Mouse (Mus musculus) intestine, postnatal 0 days (tissue): ENCODE measurements around the gene B3galt6. TPM values are rescaled to one million over a fixed set of nuclear protein-coding genes. Genes with fewer than 3 reads are reported as not detected.

ENCODE experiments used
- ATAC-seq: fragments of 200-750 bp; cut with Nextera tagmentation; 2 replicates; pipeline ENCODE4 v1.8.0; 2017; ENCODE audit warnings: mild to moderate bottlenecking, moderate TSS enrichment, moderate library complexity
- H3K27ac ChIP-seq: fragments of 300-500 bp; sonication (generic); 2 replicates; pipeline ENCODE4 v1.5.1; 2014; ENCODE audit warnings: mild to moderate bottlenecking, low read depth, low read length, moderate library complexity
- H3K27me3 ChIP-seq: fragments of 300-500 bp; sonication (generic); replicated peaks from 2 replicates; pipeline ENCODE4 v1.6.1; 2014; ENCODE audit warnings: low read length, mixed read lengths; ENCODE audit not compliant: control insufficient read depth, insufficient read depth
- H3K36me3 ChIP-seq: fragments of 300-500 bp; sonication (generic); 2 replicates; pipeline ENCODE4 v1.6.1; 2014; ENCODE audit warnings: mild to moderate bottlenecking, moderate library complexity; ENCODE audit not compliant: control insufficient read depth, insufficient read depth
- H3K4me1 ChIP-seq: fragments of 300-500 bp; sonication (generic); replicated peaks from 2 replicates; pipeline ENCODE4 v1.6.1; 2014; ENCODE audit warnings: antibody characterized with exemption, low read length, mixed read lengths; ENCODE audit not compliant: control insufficient read depth, insufficient read depth
- H3K4me2 ChIP-seq: fragments of 300-500 bp; sonication (generic); replicated peaks from 2 replicates; pipeline ENCODE4 v1.6.1; 2014; ENCODE audit warnings: low read depth, mild to moderate bottlenecking, moderate library complexity
- H3K4me3 ChIP-seq: fragments of 300-500 bp; sonication (generic); 2 replicates; pipeline ENCODE4 v1.5.1; 2014; ENCODE audit warnings: low read depth, low read length
- H3K9ac ChIP-seq: fragments of 300-500 bp; sonication (generic); 2 replicates; pipeline ENCODE4 v1.6.1; 2014; ENCODE audit warnings: mild to moderate bottlenecking, low read depth, low read length
- H3K9me3 ChIP-seq: fragments of 300-500 bp; sonication (generic); 2 replicates; pipeline ENCODE4 v1.6.1; 2016; ENCODE audit warnings: mixed run types; ENCODE audit not compliant: control insufficient read depth
- CTCF ChIP-seq: sonication (generic); IDR thresholded peaks from 2 replicates; pipeline ENCODE4 v1.5.1; 2016; ENCODE audit warnings: low read depth, mild to moderate bottlenecking, control low read depth, antibody characterized with exemption, moderate library complexity
- WGBS: fragments of 180-500 bp; shearing (Covaris S2); extraction: QIAGEN DNeasy Blood & Tissue Kit; methylation state at CpG from one replicate; pipeline ENCODE4 v1.1.7; 2014; 5-methylcytosine and 5-hydroxymethylcytosine counted together
- polyA plus RNA-seq: library from polyadenylated mRNA; unstranded; fragments of >200 nt; fragmentation: Nextera tagmentation; extraction: Ambion mirVana; gene quantifications from 2 replicates; pipeline ENCODE4 v1.2.1, GENCODE M21; 2015

Gene B3galt6
- polyA plus RNA-seq, 1 experiment from 2014 or later, result 6.0 TPM

DNA sequence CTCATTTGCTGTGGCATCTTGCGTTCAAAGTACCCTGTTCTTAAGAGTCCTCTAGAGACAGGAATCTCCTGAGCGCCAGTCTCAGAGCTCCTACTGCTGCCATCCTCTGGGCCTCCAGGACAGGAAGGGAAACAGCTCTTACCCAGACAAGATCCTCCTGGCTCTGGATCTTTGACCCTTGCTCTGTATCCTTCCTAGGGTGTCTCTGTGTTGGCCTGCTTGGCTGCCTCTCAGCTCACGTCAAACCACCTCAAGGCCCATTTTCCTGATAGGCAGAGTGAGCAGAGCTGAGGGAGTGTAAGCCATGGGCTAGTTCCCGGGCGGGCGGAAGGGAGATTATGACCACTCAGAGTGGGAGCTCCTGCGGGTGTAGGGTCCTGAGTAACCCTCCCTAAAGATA, 29.3 kb downstream of the B3galt6 start:
- Histone ChIP-seq H3K27ac (peak overlapping the region; percentile 41; the same call in 1 of the 2 replicates), H3K4me3 (peak overlapping the region; percentile 61), H3K9me3 (no peaks in the 10 kb centered on the region), H3K4me2 (peak overlapping the region; percentile 95), H3K27me3 (no peaks in the 10 kb centered on the region), H3K36me3 (peaks cover 24% of the 10 kb centered on the region), H3K9ac (peak overlapping the region; percentile 65; the same call in 1 of the 2 replicates), H3K4me1 (peaks cover 9% of the 10 kb centered on the region; the same call in 1 of the 2 replicates)
- 0 out of 2 replicates have a peak, but pooled peaks have one; percentile 36 for ATAC-seq
- no peak for TF ChIP-seq CTCF
- WGBS, result 48% methylated on average over 7 of the region's 7 CpGs

DNA sequence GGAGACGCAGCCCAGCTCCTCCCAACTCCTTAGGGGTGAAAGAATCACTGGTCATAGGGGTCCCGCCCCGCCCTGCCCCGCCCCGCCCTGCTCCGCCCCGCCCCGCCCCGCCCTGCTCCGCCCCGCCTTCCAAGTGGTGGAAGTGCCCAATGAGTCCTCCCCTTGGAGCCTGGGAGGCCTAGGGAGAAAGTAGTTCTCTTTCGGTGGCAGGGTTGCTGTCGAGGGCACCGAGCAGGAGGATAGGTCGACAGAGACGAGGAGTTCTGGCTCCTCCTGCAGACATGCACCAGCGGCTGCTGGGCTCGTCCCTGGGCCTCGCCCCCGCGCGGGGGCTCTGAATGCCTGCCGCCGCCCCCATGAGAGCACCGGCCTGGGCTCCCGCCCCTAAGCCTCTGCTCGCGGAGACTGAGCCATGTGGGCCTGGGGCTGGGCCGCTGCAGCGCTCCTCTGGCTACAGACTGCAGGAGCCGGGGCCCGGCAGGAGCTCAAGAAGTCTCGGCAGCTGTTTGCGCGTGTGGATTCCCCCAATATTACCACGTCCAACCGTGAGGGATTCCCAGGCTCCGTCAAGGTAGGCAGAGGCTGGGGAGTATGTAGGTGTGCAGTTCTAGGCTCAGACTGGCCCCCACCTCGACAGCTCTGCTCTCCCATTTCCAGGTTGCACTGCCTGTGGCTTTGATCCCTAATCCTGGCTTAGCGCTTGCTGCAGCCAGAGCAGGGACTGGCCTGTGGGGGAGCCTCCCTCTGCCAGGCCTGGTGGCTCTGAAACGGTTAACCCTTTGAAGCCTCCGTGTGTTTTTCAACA, 30.1 kb downstream of the B3galt6 start, which contains the start of gene C1qtnf12:
C1qtnf12 (plus strand) TSS at position 152 of the 805 bp plus-strand sequence.
- under 1% methylated on average over 42 of the region's 42 CpGs for WGBS
- peak within 1 kb of the TSS; percentile 71 for H3K27ac ChIP-seq

DNA sequence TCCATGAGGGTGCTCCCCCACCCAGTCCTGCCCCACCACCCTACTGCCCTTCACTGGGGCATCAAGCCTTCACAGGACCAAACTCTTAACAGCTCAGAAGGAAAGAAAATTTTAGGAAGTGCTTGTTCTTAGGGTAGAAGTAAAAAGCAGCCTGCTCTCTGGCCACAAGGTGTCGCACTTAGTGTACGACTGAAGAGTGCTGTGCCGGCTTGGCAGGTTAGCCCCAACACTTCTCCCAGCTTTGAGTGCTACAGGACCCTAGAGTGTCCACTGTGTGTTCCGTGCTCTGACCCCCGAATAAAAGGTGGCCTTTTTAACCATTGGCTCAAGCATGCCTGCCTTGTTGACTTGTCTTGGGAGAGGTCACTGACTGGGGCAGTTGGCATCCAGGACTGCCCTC, 33.2 kb downstream of the B3galt6 start:
- Histone ChIP-seq H3K4me2 (no peak overlapping the region), H3K9ac (no peak overlapping the region), H3K4me1 (peaks cover 9% of the 10 kb centered on the region; the same call in 1 of the 2 replicates), H3K9me3 (no peaks in the 10 kb centered on the region), H3K4me3 (no peak overlapping the region), H3K27ac (no peak overlapping the region), H3K27me3 (no peaks in the 10 kb centered on the region), H3K36me3 (peaks cover 37% of the 10 kb centered on the region)
- 0 out of 2 replicates have a peak, but pooled peaks have one; percentile 15 for ATAC-seq
- WGBS, result 2% methylated on average over 5 of the region's 5 CpGs
- peak; percentile 89 for TF ChIP-seq CTCF

More for the DNA sequence above, 30.1 kb downstream of the B3galt6 start, which contains the start of gene C1qtnf12:
- H3K27me3 ChIP-seq, result no peaks in the 10 kb centered on the region
- H3K4me1 ChIP-seq, result peaks cover 9% of the 10 kb centered on the region; the same call in 1 of the 2 replicates
- peak within 1 kb of the TSS; percentile 95 for H3K4me2 ChIP-seq
- H3K36me3 ChIP-seq, result peaks cover 31% of the 10 kb centered on the region
- peak within 1 kb of the TSS; percentile 61 for H3K4me3 ChIP-seq
- peak within 1 kb of the TSS; percentile 65 for H3K9ac ChIP-seq
- no peak for TF ChIP-seq CTCF
- ATAC-seq, result peak; percentile 55
- H3K9me3 ChIP-seq, result no peaks in the 10 kb centered on the region

DNA sequence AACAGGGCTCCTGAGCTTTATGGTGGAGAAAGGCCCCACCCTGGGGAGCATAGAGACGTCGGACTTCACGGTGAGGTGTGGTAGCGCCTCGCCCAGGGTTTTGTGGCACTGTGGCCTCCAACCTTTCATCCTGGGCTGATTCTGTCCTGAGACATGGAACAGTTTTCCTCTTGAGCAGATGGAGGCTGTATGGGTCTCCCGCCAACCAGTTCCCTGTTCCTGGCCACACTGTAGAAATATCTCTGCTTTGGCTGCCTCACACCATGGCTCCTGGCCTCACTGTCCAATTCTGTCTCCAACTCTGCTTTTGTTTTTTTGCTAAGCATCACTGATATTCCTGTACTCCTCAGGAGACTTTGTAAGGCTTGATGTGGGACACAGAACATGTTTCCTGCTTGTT, 37.0 kb downstream of the B3galt6 start:
- Histone ChIP-seq H3K4me2 (no peak overlapping the region), H3K4me3 (no peak overlapping the region), H3K36me3 (peaks cover 73% of the 10 kb centered on the region), H3K4me1 (no peaks in the 10 kb centered on the region), H3K27ac (no peak overlapping the region), H3K9ac (no peak overlapping the region), H3K27me3 (no peaks in the 10 kb centered on the region), H3K9me3 (no peaks in the 10 kb centered on the region)
- no peak for TF ChIP-seq CTCF
- 61% methylated on average over 6 of the region's 6 CpGs for WGBS
- ATAC-seq, result no peak

DNA sequence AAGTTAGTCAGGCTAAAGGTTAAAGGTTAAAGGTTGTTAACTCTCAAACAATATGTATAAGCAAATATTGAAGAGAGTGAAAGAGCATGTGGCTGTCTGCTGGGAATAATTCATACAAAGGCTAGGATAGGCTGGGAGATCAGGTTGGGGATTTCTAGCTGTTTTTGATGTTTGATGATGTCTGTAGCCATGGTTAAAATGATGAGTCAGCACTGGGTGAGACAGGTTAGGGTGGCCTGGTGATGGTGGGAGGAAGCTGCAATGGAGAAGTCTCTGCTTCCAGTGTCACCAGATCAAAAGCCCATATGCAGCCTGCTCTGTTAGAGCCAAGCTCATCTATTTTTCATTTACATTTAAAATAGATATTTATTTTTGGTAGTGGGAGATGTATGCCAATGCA, 45.4 kb downstream of the B3galt6 start:
- Histone ChIP-seq H3K27me3 (no peaks in the 10 kb centered on the region), H3K4me2 (no peak overlapping the region), H3K4me1 (peaks cover 7% of the 10 kb centered on the region), H3K9me3 (no peaks in the 10 kb centered on the region), H3K27ac (no peak overlapping the region), H3K9ac (no peak overlapping the region), H3K36me3 (peaks cover 50% of the 10 kb centered on the region), H3K4me3 (no peak overlapping the region)
- no peak for ATAC-seq
- no peak for TF ChIP-seq CTCF

DNA sequence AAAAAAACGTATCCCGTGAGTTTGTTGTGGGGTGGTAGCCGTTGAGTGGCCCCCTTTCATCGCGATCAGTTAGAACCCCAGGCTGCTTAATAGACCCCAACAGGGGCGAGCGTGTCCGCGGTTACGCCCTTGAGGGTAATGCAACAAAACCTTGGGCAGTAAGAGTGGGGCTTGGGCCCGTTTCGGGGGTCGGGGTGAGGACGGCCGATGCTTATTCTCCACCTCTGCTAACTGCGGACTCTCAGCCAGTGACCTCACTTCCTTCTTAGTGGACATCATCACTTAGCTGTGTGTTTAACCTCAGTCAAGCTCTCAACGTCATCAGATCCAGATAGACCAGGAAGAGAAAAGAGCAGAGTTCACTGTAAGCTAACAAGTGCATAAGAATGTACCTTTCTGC, 48.2 kb downstream of the B3galt6 start:
- H3K9me3 ChIP-seq, result no peaks in the 10 kb centered on the region
- peak overlapping the region; percentile 84 for H3K4me2 ChIP-seq
- H3K27me3 ChIP-seq, result no peaks in the 10 kb centered on the region
- H3K4me3 ChIP-seq, result peak overlapping the region; percentile 99
- TF ChIP-seq CTCF, result no peak
- WGBS, result under 1% methylated on average over 17 of the region's 17 CpGs
- H3K36me3 ChIP-seq, result peaks cover 22% of the 10 kb centered on the region; the same call in 1 of the 2 replicates
- H3K4me1 ChIP-seq, result peaks cover 7% of the 10 kb centered on the region
- H3K27ac ChIP-seq, result peak overlapping the region; percentile 95
- H3K9ac ChIP-seq, result peak overlapping the region; percentile 92
- peak; percentile 55 for ATAC-seq
